Mouse (Mus musculus) c-Kit-positive CD71-negative TER-119-negative erythroid progenitor cells, embryonic 14.5 days (primary cell): Measurements from ENCODE around the gene Vmn2r14.
"Not testable (repeated sequence)": the region's sequence is repeated elsewhere in the genome, so short reads cannot be mapped to it uniquely, and the experiment has no call there.

Experiments used
- DNase-seq: peaks from one replicate; pipeline ENCODE4 v3.0.0-alpha.2; 2013; ENCODE audit warnings: low read depth

Vmn2r14 gene

GRCm38 (mm10) chr5:109224608-109225007, at the start of gene Vmn2r14:
Gene Vmn2r14, minus strand, starts transcription at chr5:109224708.
- DNase-seq, result no peak

GRCm38 (mm10) chr5:109192099-109192498, 32.4 kb downstream of the Vmn2r14 start, which contains the start of gene Vmn2r13:
Gene Vmn2r13, minus strand, starts transcription at chr5:109192199.
- not testable (repeated sequence) for DNase-seq

DNA sequence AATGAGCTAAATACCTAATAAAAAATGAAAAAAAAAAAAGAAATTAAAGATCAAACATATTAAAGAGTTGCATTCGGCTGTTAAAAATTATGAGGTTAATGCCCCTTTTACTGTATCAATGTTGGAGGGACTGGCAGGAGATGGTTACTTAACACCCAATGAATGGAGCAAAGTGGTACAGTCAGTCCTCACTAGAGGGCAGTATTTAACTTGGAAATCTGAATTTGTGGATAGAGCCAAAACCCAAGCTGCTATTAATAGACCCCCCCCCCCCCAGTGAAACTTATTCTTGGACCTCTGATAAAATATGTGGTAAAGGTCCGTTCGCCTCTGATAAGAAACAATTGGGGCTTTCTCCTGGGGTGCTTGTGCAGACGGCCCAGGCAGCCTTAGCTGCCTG, 57.7 kb downstream of the Vmn2r14 start:
- DNase-seq, result not testable (repeated sequence)
